Mouse (Mus musculus): ENCODE measurements around the gene Prss1. TPM values are rescaled to one million over a fixed set of nuclear protein-coding genes. Genes with fewer than 3 reads are reported as not detected.
"Not testable (repeated sequence)": the region's sequence is repeated elsewhere in the genome, so short reads cannot be mapped to it uniquely, and the experiment has no call there.

The Prss1 gene
- total RNA-seq (2021): not detected
- long read RNA-seq, experiment 1: 0 reads
- long read RNA-seq, experiment 2: 0 reads

GRCm38 (mm10) chr6:41458632-41459031, at the start of gene Prss1:
Gene Prss1 (plus strand): TSS chr6:41458932.
- not testable (repeated sequence) for DNase-seq (ENCODE audit: low spot score in 2 of 2)

GRCm38 (mm10) chr6:41442261-41442660, 16.5 kb upstream of the Prss1 start:
- DNase-seq (ENCODE audit: low spot score in 2 of 2): not testable (repeated sequence)

GRCm38 (mm10) chr6:41446045-41446444, 12.7 kb upstream of the Prss1 start, which contains the start of gene Gm10334:
Gene Gm10334 (minus strand): TSS chr6:41446145.
- not testable (repeated sequence) for DNase-seq (ENCODE audit: low spot score in 2 of 2)

- DNase-seq (ENCODE audit: low spot score in 2 of 2): no peak
These were observed 40.6 kb downstream of the Prss1 start for GRCm38 (mm10) chr6:41499374-41499773.

GRCm38 (mm10) chr6:41504915-41505314, 46.2 kb downstream of the Prss1 start:
- DNase-seq (ENCODE audit: low spot score in 2 of 2): no peak

- no peak for DNase-seq (ENCODE audit: low spot score in 2 of 2)
These were observed 46.6 kb downstream of the Prss1 start for GRCm38 (mm10) chr6:41505323-41505722.

Other genes with a start within 250 kb of the Prss1 start
- gene Try4, start 156.7 kb upstream of the Prss1 start, total RNA-seq (2021): not detected
- not detected for gene Try5, start 142.1 kb upstream of the Prss1 start, total RNA-seq (2021)
- not detected for gene Try10, start 104.8 kb upstream of the Prss1 start, total RNA-seq (2021)
- not detected for gene Prss3, start 81.3 kb upstream of the Prss1 start, total RNA-seq (2021)
- gene Gm5771, start 66.6 kb upstream of the Prss1 start, total RNA-seq (2021): not detected
- gene Gm10334, start 12.8 kb upstream of the Prss1 start, total RNA-seq (2021): not detected
- gene Prss2, start 62.9 kb downstream of the Prss1 start, total RNA-seq (2021): not detected
- gene Ephb6, start 146.6 kb downstream of the Prss1 start, total RNA-seq (2021): 1 to 10 TPM; 5.1 to 5.8 TPM
- not detected for gene Trpv6, start 177.5 kb downstream of the Prss1 start, total RNA-seq (2021)
- gene Trpv5, start 221.8 kb downstream of the Prss1 start, total RNA-seq (2021): not detected
- gene Llcfc1, start 225.5 kb downstream of the Prss1 start, total RNA-seq (2021): not detected
- gene Kel, start 245.4 kb downstream of the Prss1 start, total RNA-seq (2021): 1 to 10 TPM in 1 of 2 experiments, under 1 TPM in 1; 0.78 to 1.4 TPM